1 mouse cellular context compared by ENCODE assay signal in the genomic region with DNA sequence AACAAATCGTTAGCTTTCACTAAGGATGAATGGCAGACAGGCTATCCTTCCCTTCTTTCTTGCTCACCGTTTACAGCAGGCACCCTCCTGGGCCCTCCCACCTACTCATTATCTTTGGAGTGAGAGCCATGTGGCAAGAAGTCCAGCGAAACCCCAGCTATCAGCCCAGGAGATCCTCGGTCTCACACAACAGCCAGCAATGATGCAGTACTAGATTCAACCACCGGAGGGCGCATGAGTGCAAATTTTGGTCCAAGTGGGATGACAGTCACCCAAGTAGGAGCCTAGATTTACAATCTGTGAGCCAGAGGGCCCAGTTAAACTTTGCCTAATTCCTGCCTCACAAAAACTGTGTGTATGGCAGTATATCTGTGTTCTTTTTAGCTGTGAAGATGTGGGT.
TF ChIP-seq lines count a peak whose summit lies in the region.

No protein-coding gene starts in this region.

TF ChIP-seq in CH12.LX, 34 proteins besides CTCF, POLR2A, EP300 and RAD21:
- no peak for TF ChIP-seq CHD2 (IDR thresholded peaks at IDR 0.05; ENCODE audit: low read length)
- 0 out of 2 replicates have a peak, but pooled peaks have one; percentile 9 for TF ChIP-seq ELF1 (IDR thresholded peaks at IDR 0.05; ENCODE audit: low read depth, low read length)
- TF ChIP-seq NRF1 (IDR thresholded peaks at IDR 0.05; ENCODE audit: low read depth, low read length), result peak; percentile 39; the same call in 1 of the 2 replicates
- TF ChIP-seq BHLHE40 (IDR thresholded peaks at IDR 0.05; ENCODE audit: low read depth, low read length), result 0 out of 2 replicates have a peak, but pooled peaks have one; percentile 25
- TF ChIP-seq SMC3 (IDR thresholded peaks at IDR 0.05; ENCODE audit: low read depth, low read length), result peak; percentile 97
- TF ChIP-seq ZKSCAN1 (IDR thresholded peaks at IDR 0.05; ENCODE audit: borderline replicate concordance, low read depth, low read length), result no peak
- peak; percentile 46; the same call in 1 of the 2 replicates for TF ChIP-seq TCF12 (IDR thresholded peaks at IDR 0.05; ENCODE audit: low read depth, low read length)
- peak; percentile 72 for TF ChIP-seq ZC3H11A (IDR thresholded peaks at IDR 0.05; ENCODE audit: low read depth, low read length)
- peak; percentile 45; the same call in 1 of the 2 replicates for TF ChIP-seq NELFE (IDR thresholded peaks at IDR 0.05; ENCODE audit: low read depth, low read length)
- no peak for TF ChIP-seq GABPA (IDR thresholded peaks at IDR 0.05; ENCODE audit: insufficient replicate concordance, low read depth, low read length)
- TF ChIP-seq SIN3A (IDR thresholded peaks at IDR 0.05; ENCODE audit: low read length), result peak; percentile 61
- peak; percentile 70; the same call in 1 of the 2 replicates for TF ChIP-seq IRF4 (IDR thresholded peaks at IDR 0.05; ENCODE audit: low read depth, low read length)
TF ChIP-seq in CH12.LX: peak in this region for 9.
